Mouse (Mus musculus) midbrain, embryonic 11.5 days (tissue): ENCODE data around the gene Nipsnap3b. TPM values are rescaled to one million over a fixed set of nuclear protein-coding genes. Genes with fewer than 3 reads are reported as not detected.

Experiments
- ATAC-seq: fragments of 200-750 bp; cut with Nextera tagmentation; 2 replicates; pipeline ENCODE4 v1.8.0; 2017; ENCODE audit warnings: moderate TSS enrichment, moderate library complexity; ENCODE audit not compliant: low FRiP score
- DNase-seq: peaks from one replicate; pipeline ENCODE4 v3.0.0; 2015; ENCODE audit warnings: low spot score; ENCODE audit errors: missing footprints
- H3K27ac ChIP-seq: fragments of 300-500 bp; sonication (generic); 2 replicates; pipeline ENCODE4 v1.5.1; 2014; ENCODE audit warnings: low read depth, low read length
- H3K27me3 ChIP-seq: fragments of 300-500 bp; sonication (generic); 2 replicates; pipeline ENCODE4 v1.6.1; 2014; ENCODE audit warnings: mild to moderate bottlenecking, low read length, moderate library complexity, mixed read lengths; ENCODE audit not compliant: control insufficient read depth, insufficient read depth
- H3K36me3 ChIP-seq: fragments of 300-500 bp; sonication (generic); 2 replicates; pipeline ENCODE4 v1.6.1; 2014; ENCODE audit warnings: mild to moderate bottlenecking, low read length, moderate library complexity, mixed read lengths; ENCODE audit not compliant: control insufficient read depth, insufficient read depth
- H3K4me1 ChIP-seq: fragments of 300-500 bp; sonication (generic); 2 replicates; pipeline ENCODE4 v1.6.1; 2014; ENCODE audit warnings: low read length; ENCODE audit not compliant: control insufficient read depth, insufficient read depth
- H3K4me2 ChIP-seq: fragments of 300-500 bp; sonication (generic); 2 replicates; pipeline ENCODE4 v1.6.1; 2014; ENCODE audit warnings: mild to moderate bottlenecking, moderate library complexity
- H3K4me3 ChIP-seq: fragments of 300-500 bp; sonication (generic); 2 replicates; pipeline ENCODE4 v1.5.1; 2014; ENCODE audit warnings: low read depth, low read length
- H3K9ac ChIP-seq: fragments of 300-500 bp; sonication (generic); 2 replicates; pipeline ENCODE4 v1.6.1; 2014; ENCODE audit warnings: low read length
- H3K9me3 ChIP-seq: fragments of 300-500 bp; sonication (generic); 2 replicates; pipeline ENCODE4 v1.6.1; 2016; ENCODE audit warnings: low read length; ENCODE audit not compliant: control insufficient read depth
- WGBS: fragments of 180-500 bp; shearing (Covaris S2); extraction: QIAGEN DNeasy Blood & Tissue Kit; methylation state at CpG from one replicate; pipeline ENCODE4 v1.1.7; 2014; 5-methylcytosine and 5-hydroxymethylcytosine counted together
- polyA plus RNA-seq: library from polyadenylated mRNA; unstranded; fragments of >200 nt; fragmentation: Nextera tagmentation; extraction: Ambion mirVana; gene quantifications from 2 replicates; pipeline ENCODE4 v1.2.1, GENCODE M21; 2014

The Nipsnap3b gene
- polyA plus RNA-seq: 111 and 123 TPM in 2 replicates

DNA sequence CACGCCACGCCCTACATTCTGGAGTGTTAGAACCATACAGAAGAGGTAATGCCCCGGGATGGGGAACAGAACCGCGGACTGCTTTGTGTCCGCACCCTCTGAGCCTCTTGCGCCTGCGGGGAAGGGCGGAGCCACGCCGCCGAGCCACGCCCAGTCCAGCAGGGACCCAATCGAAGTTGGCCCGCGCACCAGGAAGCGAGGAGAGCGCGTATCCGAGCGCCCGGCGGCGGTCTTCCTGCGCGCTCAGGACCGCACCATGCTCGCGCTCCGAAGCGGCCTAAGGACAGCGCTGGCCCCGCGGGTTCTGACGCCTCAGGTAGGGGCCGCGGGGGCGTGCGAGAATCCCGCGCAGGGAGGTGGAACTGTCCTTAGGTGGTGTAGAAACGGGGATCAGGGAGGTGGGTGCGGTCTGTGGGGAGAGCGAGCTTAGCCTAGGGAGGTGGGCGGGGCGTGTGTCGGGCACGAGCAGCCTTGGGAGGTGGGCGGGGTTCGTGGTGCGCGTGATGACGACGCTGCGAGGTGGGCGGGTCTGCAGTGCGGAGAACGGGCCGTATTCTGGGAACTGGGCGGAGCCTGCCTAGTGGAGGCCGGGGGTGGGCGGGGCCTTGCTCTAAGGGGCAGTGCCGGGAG is at the start of gene Nipsnap3b:
Gene Nipsnap3b, plus strand, starts transcription at position 149 of the 630 bp plus-strand sequence.
- H3K4me2 ChIP-seq: peak within 1 kb of the TSS; percentile 50
- H3K9ac ChIP-seq: peak within 1 kb of the TSS; percentile 76
- H3K36me3 ChIP-seq: peaks cover 11% of the 10 kb centered on the region
- under 1% methylated on average over 63 of the region's 63 CpGs for WGBS
- DNase-seq (peak; percentile 100), ATAC-seq (peak; percentile 96)
- peaks cover 2% of the 10 kb centered on the region; the same call in 1 of the 2 replicates for H3K9me3 ChIP-seq
- H3K27ac ChIP-seq: peak within 1 kb of the TSS; percentile 44; the same call in 1 of the 2 replicates
- H3K4me1 ChIP-seq: peaks cover 3% of the 10 kb centered on the region; the same call in 1 of the 2 replicates
- peak within 1 kb of the TSS; percentile 76 for H3K4me3 ChIP-seq
- no peaks in the 10 kb centered on the region for H3K27me3 ChIP-seq

DNA sequence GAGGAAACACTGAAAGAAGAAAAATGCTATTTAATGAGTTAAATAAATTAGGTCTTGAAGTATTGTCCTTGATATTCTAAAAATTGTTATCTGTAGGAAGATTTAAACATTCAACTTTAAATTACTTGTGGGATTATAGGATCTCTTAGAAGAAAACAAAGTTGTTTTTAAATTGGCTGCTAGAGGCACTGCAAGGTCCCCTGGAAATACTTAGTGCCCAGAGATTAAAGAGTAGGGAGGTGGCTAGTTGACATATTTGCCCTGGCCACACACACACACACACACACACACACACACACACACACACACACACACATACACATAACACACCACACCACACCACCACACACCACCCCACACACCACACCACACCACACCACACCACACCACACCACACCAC is 47.4 kb upstream of the Nipsnap3b start, which contains the start of gene Olfr270:
Gene Olfr270, plus strand, starts transcription at position 301 of the 400 bp plus-strand sequence.
- Histone ChIP-seq H3K4me1 (no peaks in the 10 kb centered on the region), H3K9ac (no peak within 1 kb of the TSS), H3K4me2 (no peak within 1 kb of the TSS), H3K9me3 (no peaks in the 10 kb centered on the region), H3K27me3 (no peaks in the 10 kb centered on the region), H3K36me3 (no peaks in the 10 kb centered on the region), H3K4me3 (no peak within 1 kb of the TSS), H3K27ac (no peak within 1 kb of the TSS)
- ATAC-seq (no peak), DNase-seq (no peak)

- no peak for DNase-seq
- H3K27ac ChIP-seq: no peak overlapping the region
These were observed 26.5 kb upstream of the Nipsnap3b start for GRCm38 (mm10) chr4:52985216-52985615.

DNA sequence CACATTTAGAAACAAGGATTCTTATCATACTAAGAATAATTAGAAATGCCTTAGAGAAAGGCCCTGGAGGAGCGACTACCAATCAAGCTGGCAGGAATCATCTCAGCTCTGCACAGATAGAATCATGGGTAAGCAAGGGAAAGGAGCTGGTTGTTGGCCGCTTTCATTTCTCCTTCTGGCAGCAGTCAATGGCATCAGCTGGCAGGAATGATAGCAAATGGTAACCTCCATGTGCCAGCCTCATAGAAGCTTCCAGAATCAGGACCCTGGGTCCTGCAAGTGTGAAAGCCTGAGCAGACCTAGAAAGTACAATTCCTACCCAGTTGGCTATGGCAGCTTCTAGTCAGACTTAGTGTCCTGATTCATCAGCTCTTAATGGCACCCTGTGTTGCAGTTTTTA is 25.4 kb upstream of the Nipsnap3b start:
- Histone ChIP-seq H3K4me1 (no peaks in the 10 kb centered on the region), H3K36me3 (no peaks in the 10 kb centered on the region), H3K27ac (no peak overlapping the region), H3K27me3 (no peaks in the 10 kb centered on the region), H3K9me3 (no peaks in the 10 kb centered on the region), H3K9ac (no peak overlapping the region), H3K4me3 (no peak overlapping the region), H3K4me2 (no peak overlapping the region)
- ATAC-seq (no peak), DNase-seq (no peak)
- WGBS: 96% methylated on average over 2 of the region's 2 CpGs

More at GRCm38 (mm10) chr4:52985216-52985615, 26.5 kb upstream of the Nipsnap3b start:
- Histone ChIP-seq H3K27me3 (no peaks in the 10 kb centered on the region), H3K4me3 (no peak overlapping the region), H3K9ac (no peak overlapping the region), H3K4me1 (no peaks in the 10 kb centered on the region), H3K36me3 (no peaks in the 10 kb centered on the region), H3K9me3 (no peaks in the 10 kb centered on the region), H3K4me2 (no peak overlapping the region)
- WGBS: 87% methylated on average over 2 of the region's 2 CpGs
- no peak for ATAC-seq

DNA sequence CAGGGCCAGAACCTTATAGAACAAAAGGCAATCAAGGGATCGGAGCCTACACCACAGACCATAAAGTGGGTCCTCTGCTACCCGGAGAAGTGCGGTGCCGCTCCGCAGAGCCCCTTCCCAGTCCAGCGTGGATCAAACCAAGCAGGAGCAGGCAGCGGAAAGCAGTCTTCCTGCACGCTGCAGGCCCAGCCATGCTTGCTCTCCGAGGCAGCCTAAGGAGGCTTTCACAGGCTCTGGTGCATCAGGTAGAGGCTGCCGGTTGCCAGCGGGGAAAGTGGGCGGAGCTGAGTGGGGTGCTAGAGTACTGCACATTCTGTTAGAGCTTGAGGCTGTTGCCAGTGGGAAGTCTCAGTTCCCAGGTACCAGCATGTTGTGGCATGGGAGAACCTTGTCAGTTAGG is 22.4 kb upstream of the Nipsnap3b start, which contains the start of gene Nipsnap3a:
Gene Nipsnap3a, plus strand, starts transcription at position 25 of the 400 bp plus-strand sequence.
- Histone ChIP-seq H3K36me3 (no peaks in the 10 kb centered on the region), H3K9me3 (no peaks in the 10 kb centered on the region), H3K27ac (no peak within 1 kb of the TSS), H3K4me1 (no peaks in the 10 kb centered on the region), H3K4me3 (peak within 1 kb of the TSS; percentile 9; the same call in 1 of the 2 replicates), H3K27me3 (no peaks in the 10 kb centered on the region), H3K9ac (0 out of 2 replicates have a peak within 1 kb of the TSS, but pooled peaks have one; percentile 17), H3K4me2 (peak within 1 kb of the TSS; percentile 34)
- no peak for DNase-seq
- WGBS: 38% methylated on average over 12 of the region's 12 CpGs
- peak; percentile 52; the same call in 1 of the 2 replicates for ATAC-seq

GRCm38 (mm10) chr4:52999449-52999848 is 12.2 kb upstream of the Nipsnap3b start:
- H3K4me3 ChIP-seq: no peak overlapping the region
- no peak overlapping the region for H3K9ac ChIP-seq
- ATAC-seq (no peak), DNase-seq (no peak)
- H3K27ac ChIP-seq: no peak overlapping the region
- H3K9me3 ChIP-seq: no peaks in the 10 kb centered on the region
- H3K36me3 ChIP-seq: no peaks in the 10 kb centered on the region
- H3K4me1 ChIP-seq: no peaks in the 10 kb centered on the region
- 93% methylated on average over 6 of the region's 6 CpGs for WGBS
- no peak overlapping the region for H3K4me2 ChIP-seq
- H3K27me3 ChIP-seq: no peaks in the 10 kb centered on the region

DNA sequence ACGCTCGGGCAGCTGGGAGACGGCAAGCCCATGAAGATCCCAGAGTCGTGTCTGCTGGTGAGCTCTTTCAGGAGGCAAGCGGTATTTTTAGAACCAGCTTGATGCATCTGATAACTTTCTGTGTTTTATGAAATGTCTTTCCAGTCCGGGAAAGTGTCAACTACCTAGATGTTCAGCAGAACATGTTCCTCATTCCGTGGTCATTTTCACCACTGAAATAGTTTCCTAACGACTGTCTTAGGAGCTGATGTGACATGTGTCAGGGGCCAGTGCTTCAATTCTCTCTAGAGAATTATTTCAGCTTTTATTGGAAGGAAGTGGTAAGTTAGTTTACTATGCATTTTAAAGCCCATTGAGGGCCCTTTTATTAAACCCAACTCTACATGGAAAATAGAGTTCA is 11.5 kb upstream of the Nipsnap3b start:
- no peak for DNase-seq
- Histone ChIP-seq H3K4me3 (no peak overlapping the region), H3K27me3 (no peaks in the 10 kb centered on the region), H3K36me3 (no peaks in the 10 kb centered on the region), H3K4me2 (no peak overlapping the region), H3K27ac (no peak overlapping the region), H3K4me1 (no peaks in the 10 kb centered on the region), H3K9me3 (no peaks in the 10 kb centered on the region), H3K9ac (no peak overlapping the region)
- 93% methylated on average over 8 of the region's 8 CpGs for WGBS
- ATAC-seq: no peak

GRCm38 (mm10) chr4:53009183-53009582 is 2.5 kb upstream of the Nipsnap3b start:
- no peak overlapping the region for H3K9ac ChIP-seq
- no peak for ATAC-seq

GRCm38 (mm10) chr4:53009871-53010270 is 1.8 kb upstream of the Nipsnap3b start:
- H3K36me3 ChIP-seq: no peaks in the 10 kb centered on the region
- H3K9me3 ChIP-seq: no peaks in the 10 kb centered on the region
- H3K9ac ChIP-seq: no peak overlapping the region
- no peak overlapping the region for H3K27ac ChIP-seq
- no peak for ATAC-seq
- H3K4me3 ChIP-seq: no peak overlapping the region
- H3K4me2 ChIP-seq: no peak overlapping the region
- no peak for DNase-seq
- H3K27me3 ChIP-seq: no peaks in the 10 kb centered on the region
- peaks cover 3% of the 10 kb centered on the region; the same call in 1 of the 2 replicates for H3K4me1 ChIP-seq
- 91% methylated on average over 4 of the region's 4 CpGs for WGBS

More at GRCm38 (mm10) chr4:53009183-53009582, 2.5 kb upstream of the Nipsnap3b start:
- H3K4me1 ChIP-seq: peaks cover 3% of the 10 kb centered on the region; the same call in 1 of the 2 replicates
- no peaks in the 10 kb centered on the region for H3K27me3 ChIP-seq
- H3K4me2 ChIP-seq: no peak overlapping the region
- no peaks in the 10 kb centered on the region for H3K9me3 ChIP-seq
- DNase-seq: no peak
- H3K36me3 ChIP-seq: no peaks in the 10 kb centered on the region
- whole genome bisulfite sequencing: 70% methylated on average over 4 of the region's 4 CpGs
- no peak overlapping the region for H3K4me3 ChIP-seq
- H3K27ac ChIP-seq: no peak overlapping the region
